Mouse (Mus musculus) layer of hippocampus, adult 8-10 months (tissue): ENCODE results near the gene Arpin. TPM values are rescaled to one million over a fixed set of nuclear protein-coding genes. Genes with fewer than 3 reads are reported as not detected.

Experiments
- DNase-seq, 2 experiments: peaks; one replicate each; pipeline ENCODE4 v3.0.0; 2022; ENCODE audit warnings: low spot score in 2 of 2
- microRNA-seq, 2 experiments: library from miRNA; unstranded; fragments of <30 nt; microRNA quantifications; one replicate each; pipeline ENCODE4 v1.2.0; 2022
- total RNA-seq, 4 experiments: library from RNA; stranded (reverse); gene quantifications; 2 replicates each; pipeline ENCODE4 v1.2.4; 2022

Gene Arpin
- total RNA-seq, 4 experiments from 2014 or later, result 12.5 to 17.1 (median 15.3) TPM

DNA sequence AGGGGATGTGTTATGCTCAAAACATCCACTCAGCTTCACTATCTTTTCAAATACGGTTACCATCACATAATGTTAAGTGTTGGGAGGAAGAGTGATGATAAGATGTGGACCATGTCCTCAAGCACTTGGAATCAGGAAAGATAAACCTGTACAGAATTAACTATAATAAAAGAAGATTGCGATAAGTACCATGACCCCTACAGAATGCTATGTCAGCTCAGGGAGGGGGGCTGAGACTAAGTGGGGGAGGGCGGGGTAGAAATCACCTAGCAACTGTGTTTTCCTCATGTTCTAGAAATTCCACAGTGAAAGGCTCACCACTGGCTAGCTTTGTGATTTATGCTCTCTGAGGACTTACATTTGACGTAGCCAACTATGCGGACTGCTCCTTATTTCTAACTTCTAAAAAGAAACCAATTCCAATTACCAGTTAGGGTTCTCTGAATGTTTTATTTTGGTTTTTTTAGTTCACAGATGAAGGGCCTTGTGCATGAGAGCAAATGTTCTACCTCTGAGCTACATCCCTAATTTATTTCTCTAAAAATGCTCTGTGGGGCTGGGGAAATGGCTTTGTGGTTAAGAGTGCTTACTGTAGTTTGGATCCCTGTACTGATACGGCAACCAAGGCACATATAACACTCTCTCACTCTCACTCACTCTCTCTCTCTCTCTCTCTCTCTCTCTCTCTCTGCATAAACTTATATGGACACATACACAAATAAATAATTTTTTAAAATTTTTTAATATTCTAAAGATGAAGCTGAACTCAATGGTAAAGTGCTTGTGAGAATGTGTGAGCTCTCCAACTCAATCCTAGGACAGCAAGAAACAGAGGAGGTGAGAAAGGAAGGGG is 42.4 kb downstream of the Arpin start:
- DNase-seq, result no peak

DNA sequence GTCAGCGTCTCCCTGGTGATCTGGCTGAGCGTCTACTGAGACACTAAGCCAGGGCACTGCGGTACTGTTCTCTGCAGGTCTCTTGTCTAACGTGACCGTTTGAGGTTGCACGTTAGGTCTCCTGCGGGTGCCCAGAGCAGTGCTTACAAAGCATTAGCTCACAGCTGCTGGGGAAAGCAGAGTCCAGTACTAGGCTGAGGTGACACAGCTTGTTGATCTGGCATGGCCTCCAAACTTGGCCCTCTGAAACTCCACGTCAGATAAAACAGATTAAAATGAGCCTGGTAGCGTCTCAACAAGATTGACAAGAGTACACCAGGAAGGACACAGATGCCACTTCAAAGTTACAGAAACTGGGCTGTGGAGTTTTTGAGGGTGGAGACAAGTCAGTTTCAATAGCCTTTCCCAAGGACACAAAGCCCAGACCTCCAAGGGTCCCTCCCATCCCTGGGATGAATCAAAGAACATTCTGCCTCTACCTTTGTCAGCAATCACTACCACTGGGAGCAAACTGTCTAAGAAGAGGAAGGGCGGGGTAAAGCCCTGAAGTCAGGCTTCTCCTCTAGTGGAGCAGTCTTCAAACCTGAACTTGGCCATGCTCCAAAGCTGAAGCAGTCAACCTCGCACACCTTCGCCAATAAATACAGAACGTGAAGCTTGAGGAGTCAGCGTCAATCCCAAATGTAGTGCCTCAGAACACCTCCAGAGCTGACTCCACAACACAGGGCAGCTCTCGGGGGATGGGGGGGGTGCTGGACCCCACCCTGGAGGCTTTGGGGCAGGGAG is 44.5 kb downstream of the Arpin start:
- DNase-seq, result no peak

DNA sequence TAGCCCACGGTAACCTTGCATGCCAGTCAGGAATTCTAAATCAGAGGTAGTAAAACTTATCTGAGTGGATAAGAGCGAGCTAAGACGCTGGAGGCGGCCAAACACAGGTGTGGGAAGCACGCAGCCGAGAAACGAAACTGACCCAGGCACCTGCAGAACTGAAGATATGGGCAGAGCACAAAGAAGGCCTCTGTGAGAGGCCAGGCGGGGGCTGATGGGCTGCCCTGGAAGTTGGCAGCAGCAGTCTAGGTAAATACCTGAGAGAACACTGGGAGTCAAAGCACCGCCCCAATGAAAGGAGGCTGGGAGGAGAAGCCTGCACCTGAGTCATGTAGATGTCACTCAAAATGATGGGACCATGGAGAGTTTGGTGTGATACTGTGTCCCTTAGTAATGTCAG is 46.6 kb downstream of the Arpin start:
- no peak for DNase-seq

DNA sequence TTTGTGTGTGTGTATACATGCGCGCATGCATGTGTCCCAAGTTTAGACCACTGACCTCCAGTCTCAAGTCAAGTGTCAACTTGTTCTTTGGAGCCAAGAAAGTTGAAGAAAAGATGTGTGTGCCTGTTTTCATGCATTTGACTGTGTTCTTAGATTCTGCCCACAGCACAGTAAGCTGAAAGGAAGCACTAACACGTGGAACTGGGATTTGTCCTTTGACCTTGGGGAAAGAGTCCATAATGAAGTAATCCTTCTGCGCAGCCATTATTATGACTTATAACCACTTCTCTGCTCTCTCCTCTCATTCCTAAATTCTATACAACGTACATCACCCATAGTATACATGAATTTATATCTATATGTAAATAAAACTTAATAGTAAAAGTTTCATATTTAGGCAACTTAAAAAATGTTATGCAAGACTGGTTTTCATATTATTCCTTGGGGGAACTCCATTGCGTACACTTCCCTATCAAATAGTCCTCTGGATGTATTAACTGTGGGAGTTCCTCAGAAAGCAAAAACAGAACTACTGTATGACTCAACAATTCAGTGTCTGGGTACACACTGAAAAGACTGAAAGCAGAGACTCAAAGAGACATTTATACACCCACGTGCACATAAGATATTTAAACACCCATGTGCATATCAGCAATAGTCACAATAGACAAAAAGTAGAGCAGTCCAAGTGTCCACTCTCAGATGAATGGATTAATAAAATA is 51.4 kb downstream of the Arpin start:
- no peak for DNase-seq

DNA sequence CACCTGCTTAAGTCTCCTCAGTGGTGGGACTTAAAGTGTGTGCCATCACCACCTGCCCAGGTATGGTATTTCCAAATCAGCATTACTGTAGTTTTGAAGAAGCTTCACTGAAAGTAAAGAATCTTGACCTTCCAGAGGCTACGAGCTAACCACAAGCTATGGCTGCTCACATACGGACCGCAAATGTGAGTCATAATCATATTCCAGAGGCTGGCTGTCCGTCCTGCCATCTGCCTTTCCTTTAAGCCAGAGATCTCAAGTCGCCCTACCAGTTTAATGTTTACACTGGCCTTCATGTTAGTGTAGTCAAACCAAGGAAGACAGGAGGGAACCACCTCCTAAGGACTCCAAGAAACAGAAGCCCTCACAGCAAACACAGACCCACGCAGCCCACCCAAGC is 53.3 kb downstream of the Arpin start:
- no peak for DNase-seq

DNA sequence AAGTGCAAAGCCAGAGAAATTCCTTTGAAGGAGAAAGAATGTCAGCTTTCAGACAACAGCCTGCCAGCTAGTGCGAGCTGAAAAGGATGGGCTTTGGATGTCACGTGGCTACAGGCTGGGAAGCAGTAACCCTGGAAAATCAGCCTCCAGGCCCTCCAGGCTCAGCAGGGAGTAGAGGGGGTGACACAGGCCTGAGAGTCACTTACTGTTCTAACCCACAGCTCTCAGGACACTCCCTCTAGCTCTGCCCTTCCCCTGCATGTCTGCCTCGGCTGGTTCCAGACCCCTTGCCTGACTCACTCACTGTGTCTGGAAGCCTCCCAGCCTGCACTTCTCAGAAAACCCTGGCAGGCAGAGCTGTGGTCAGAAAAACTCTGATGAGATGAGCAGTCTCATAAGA is 54.2 kb downstream of the Arpin start:
- DNase-seq, result no peak

DNA sequence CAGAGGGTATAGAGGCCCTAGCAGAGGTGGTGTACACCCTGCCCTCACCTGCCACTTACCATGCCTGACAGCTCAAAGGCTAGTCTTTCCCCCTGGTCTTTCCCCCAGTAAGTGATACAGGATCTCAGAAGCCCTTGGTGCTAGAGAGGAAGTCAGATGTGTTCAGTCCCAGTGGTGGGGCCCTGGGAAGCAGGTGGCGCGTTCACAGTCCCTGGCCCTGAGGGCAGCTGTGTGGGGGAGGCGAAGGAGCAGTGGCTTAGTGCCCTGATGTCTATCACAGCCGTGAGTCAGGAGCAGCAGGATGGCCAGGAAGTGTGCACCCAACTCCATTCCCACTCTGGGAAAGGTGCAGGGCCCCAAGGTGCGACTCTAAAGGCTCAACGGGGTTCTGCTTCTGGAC is 55.1 kb downstream of the Arpin start:
- DNase-seq, result no peak

DNA sequence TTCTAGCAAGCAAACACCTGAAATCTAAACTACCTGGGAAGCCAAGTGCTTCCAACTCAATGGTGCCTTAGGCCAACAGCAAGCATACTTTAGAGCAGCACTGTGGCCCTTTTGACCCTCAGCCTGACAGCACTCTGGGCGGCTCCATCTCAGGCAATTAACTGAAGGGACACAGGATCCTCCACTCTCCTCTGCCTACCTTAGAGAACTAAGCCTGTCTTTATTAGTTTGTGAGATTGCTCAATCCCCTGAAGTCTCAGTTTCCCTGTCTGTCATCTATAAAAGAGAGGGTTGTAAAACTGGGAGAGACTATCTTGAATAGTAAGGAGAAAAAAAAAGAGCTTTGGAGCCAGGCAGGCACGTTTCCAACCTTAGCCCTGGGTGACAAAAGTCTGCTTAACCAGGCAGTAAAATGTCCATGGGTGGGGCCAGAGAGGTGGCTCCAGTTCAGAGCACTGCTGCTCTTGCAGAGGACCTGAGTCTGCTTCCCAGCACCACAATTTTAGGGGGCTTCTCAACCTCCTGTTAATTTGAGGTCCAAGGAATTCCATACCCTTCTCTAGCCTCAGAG is 56.6 kb downstream of the Arpin start:
- no peak for DNase-seq

Small RNA genes lying within 50 kb of the gene (microRNA-seq; reads per million reads assigned to microRNA genes)
- 0 reads per million in 2 experiments for gene Gm24541

Other genes with a start within 250 kb of the Arpin start
- 1 to 10 TPM; 1.3 to 2.7 (median 1.9) TPM for gene Kif7, start 219.6 kb downstream of the Arpin start, total RNA-seq
- under 1 TPM in 3 of 4 experiments, not detected in 1; 0.21 to 0.93 (median 0.31) TPM for gene Plin1, start 202.5 kb downstream of the Arpin start, total RNA-seq
- gene Pex11a, start 192.2 kb downstream of the Arpin start, total RNA-seq, result 10 to 100 TPM; 10.1 to 14.3 (median 10.6) TPM
- under 1 TPM; 0.26 to 0.43 (median 0.39) TPM for gene Wdr93, start 192.2 kb downstream of the Arpin start, total RNA-seq
- gene Mesp1, start 141.6 kb downstream of the Arpin start, total RNA-seq, result not detected
- gene Mesp2, start 124.6 kb downstream of the Arpin start, total RNA-seq, result 1 to 10 TPM in 3 of 4 experiments, under 1 TPM in 1; 0.87 to 2.0 (median 1.6) TPM
- gene Anpep, start 74.3 kb downstream of the Arpin start, total RNA-seq, result 1 to 10 TPM; 4.3 to 5.5 (median 4.5) TPM
- 10 to 100 TPM; 40.9 to 51.1 (median 46.7) TPM for gene Ap3s2, start 14.7 kb downstream of the Arpin start, total RNA-seq
- gene Zfp710, start 89.5 kb upstream of the Arpin start, total RNA-seq, result 10 to 100 TPM; 24.3 to 30.2 (median 26.0) TPM
- gene Idh2, start 180.0 kb upstream of the Arpin start, total RNA-seq, result 10 to 100 TPM; 67.5 to 83.7 (median 75.9) TPM